In the genomic region with DNA sequence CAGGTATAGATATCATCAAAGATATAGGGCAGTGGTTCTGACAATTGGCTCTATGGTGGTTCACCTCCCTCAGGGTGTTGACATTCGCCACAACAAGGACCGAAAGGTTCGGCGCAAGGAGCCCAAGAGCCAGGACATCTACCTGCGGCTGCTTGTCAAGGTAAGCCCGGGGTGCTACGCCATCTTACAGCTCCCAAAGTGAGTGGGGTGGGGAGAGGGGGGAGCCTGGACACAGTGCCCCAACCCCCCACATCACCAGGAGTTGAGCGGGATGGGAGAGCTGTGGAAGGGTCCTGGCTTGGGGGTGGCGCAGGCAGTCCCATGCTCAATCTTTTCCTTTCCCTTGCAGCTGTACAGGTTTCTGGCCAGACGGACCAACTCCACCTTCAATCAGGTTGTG, we compare ENCODE assay signal across 9 mouse cellular contexts. TPM values are rescaled to one million over a fixed set of nuclear protein-coding genes. Genes with fewer than 3 reads are reported as not detected.
DNase-seq lines count a peak whose midpoint lies in the region; ATAC-seq and TF ChIP-seq lines count a peak whose summit lies in the region.
"Had no signal": no experiment of that assay in that cellular context is flagged by ENCODE, and none has a peak within 500 bp of the region (broad histone marks: within the 10 kb centered on the region; RNA-seq: fewer than 3 reads in every experiment).

No protein-coding gene starts in this region.

- DNase-seq in CH12.LX (ENCODE audit: extremely low read depth): no peak
- no peak for DNase-seq in forebrain, embryonic 14.5 days (ENCODE audit: low spot score)
- no peak for DNase-seq in liver, embryonic 13.5 days
- no peak for DNase-seq in urinary bladder, postnatal 4 days (ENCODE audit: low spot score in 2 of 2)
- no peak for DNase-seq in c-Kit-positive CD71-positive TER-119-positive erythroid progenitor cells, embryonic 14.5 days (ENCODE audit: low spot score)
- DNase-seq in kidney, postnatal 14 days: no peak
- DNase-seq: cerebellum, postnatal 10 days had no signal

- no peaks in the 10 kb centered on the region for H3K9me3 ChIP-seq in erythroblast, embryonic 14.5 days (ENCODE audit: control insufficient read depth, low read length)
- no peaks in the 10 kb centered on the region for H3K9me3 ChIP-seq in CH12.LX (replicated peaks; ENCODE audit: low read length)
- no peaks in the 10 kb centered on the region for H3K9me3 ChIP-seq in forebrain, embryonic 14.5 days (replicated peaks; ENCODE audit: control insufficient read depth, low read length)
- no peaks in the 10 kb centered on the region for H3K9me3 ChIP-seq in liver, embryonic 13.5 days (replicated peaks)

- peaks cover 55% of the 10 kb centered on the region for H3K4me1 ChIP-seq in erythroblast, embryonic 14.5 days (ENCODE audit: control insufficient read depth)
- H3K4me1 ChIP-seq in CH12.LX (ENCODE audit: control insufficient read depth in 1 of 2, insufficient read depth in 2 of 2): peaks cover 7 to 40% of the 10 kb centered on the region in 2 experiments; a peak in 3 of 4 replicates
- H3K4me1 ChIP-seq in forebrain, embryonic 14.5 days (ENCODE audit: control insufficient read depth, insufficient read depth, low read length): peaks cover 30% of the 10 kb centered on the region
- H3K4me1 ChIP-seq in liver, embryonic 13.5 days (replicated peaks): peaks cover 58% of the 10 kb centered on the region

- dilution Hi-C loops in CH12.LX (cut with MboI; ENCODE audit: extremely low pct_ligation_motif_present, extremely low pct_unique_long_range_greater_than_20kb, low sequenced_read_pairs): no loop called here

- ATAC-seq in erythroblast, adult 5-6 weeks (replicated peaks; ENCODE audit: low FRiP score, poor library complexity, severe bottlenecking): no peak
- no peak for ATAC-seq in forebrain, embryonic 14.5 days
- no peak for ATAC-seq in liver, embryonic 13.5 days (ENCODE audit: low read depth)

- peak overlapping the region; percentile 98 for H3K9ac ChIP-seq in CH12.LX (ENCODE audit: insufficient read depth, low read depth)
- peak overlapping the region; percentile 98 for H3K9ac ChIP-seq in forebrain, embryonic 14.5 days (ENCODE audit: low read length)
- H3K9ac ChIP-seq in liver, embryonic 13.5 days: peak overlapping the region; percentile 96

- TF ChIP-seq RAD21 in CH12.LX (IDR thresholded peaks at IDR 0.05; ENCODE audit: low read depth, low read length): no peak

- peaks cover 56% of the 10 kb centered on the region for H3K36me3 ChIP-seq in erythroblast, embryonic 14.5 days (ENCODE audit: control insufficient read depth)
- peaks cover 51 to 64% of the 10 kb centered on the region in 2 experiments for H3K36me3 ChIP-seq in CH12.LX (replicated peaks in 1 of 2; ENCODE audit: control insufficient read depth in 1 of 2, insufficient read depth in 1 of 2, low read length in 1 of 2)
- H3K36me3 ChIP-seq in forebrain, embryonic 14.5 days (ENCODE audit: control insufficient read depth, insufficient read depth, low read length): peaks cover 52% of the 10 kb centered on the region
- peaks cover 53% of the 10 kb centered on the region for H3K36me3 ChIP-seq in liver, embryonic 13.5 days

- no peak for TF ChIP-seq CTCF in CH12.LX (conservative IDR thresholded peaks at IDR 0.05 in 1 of 2, IDR thresholded peaks at IDR 0.05 in 1 of 2; ENCODE audit: low read depth in 2 of 2, low read length in 2 of 2)

- peaks cover 43% of the 10 kb centered on the region for H3K79me2 ChIP-seq in CH12.LX (replicated peaks; ENCODE audit: control insufficient read depth, extremely low read depth, insufficient read depth, poor library complexity, severe bottlenecking)

- H3K27ac ChIP-seq in CH12.LX (ENCODE audit: insufficient read depth, low read depth): peak overlapping the region; percentile 14; the same call in 1 of the 2 replicates
- H3K27ac ChIP-seq in forebrain, embryonic 14.5 days (ENCODE audit: low read depth, low read length): no peak overlapping the region
- peak overlapping the region; percentile 87 for H3K27ac ChIP-seq in liver, embryonic 13.5 days

- 83% methylated on average over 10 of the region's 10 CpGs for WGBS in forebrain, embryonic 14.5 days
- WGBS in liver, embryonic 13.5 days (ENCODE audit: insufficient replicate concordance): 62% methylated on average over 10 of the region's 10 CpGs

- H3K4me2 ChIP-seq in CH12.LX (ENCODE audit: insufficient read depth, low read depth, poor library complexity, severe bottlenecking): peak overlapping the region; percentile 39
- H3K4me2 ChIP-seq in forebrain, embryonic 14.5 days (ENCODE audit: low read length): peak overlapping the region; percentile 93
- peak overlapping the region; percentile 73 for H3K4me2 ChIP-seq in liver, embryonic 13.5 days

- in situ Hi-C loops in CH12.LX (cut with MboI; ENCODE audit: low pct_ligation_motif_present, low pct_unique_long_range_greater_than_20kb, low sequenced_read_pairs): no loop called here

- H3K27me3 ChIP-seq in erythroblast, embryonic 14.5 days (ENCODE audit: control insufficient read depth): no peaks in the 10 kb centered on the region
- no peaks in the 10 kb centered on the region for H3K27me3 ChIP-seq in CH12.LX (replicated peaks)
- H3K27me3 ChIP-seq in forebrain, embryonic 14.5 days (replicated peaks; ENCODE audit: control insufficient read depth, insufficient read depth, low read length): no peaks in the 10 kb centered on the region
- H3K27me3 ChIP-seq in liver, embryonic 13.5 days: no peaks in the 10 kb centered on the region

- no peak for TF ChIP-seq POLR2A in CH12.LX (IDR thresholded peaks at IDR 0.05; ENCODE audit: low read depth, low read length)

- H3K4me3 ChIP-seq in erythroblast, embryonic 14.5 days (replicated peaks): peak overlapping the region; percentile 83
- peak overlapping the region; percentile 95 to 100 (median 97) for H3K4me3 ChIP-seq in CH12.LX (replicated peaks in 1 of 3; ENCODE audit: low read depth in 2 of 3, low read length in 2 of 3, poor library complexity in 1 of 3)
- peak overlapping the region; percentile 96 for H3K4me3 ChIP-seq in forebrain, embryonic 14.5 days (ENCODE audit: low read depth, low read length)
- H3K4me3 ChIP-seq in liver, embryonic 13.5 days (replicated peaks): peak overlapping the region; percentile 81

- TF ChIP-seq EP300 in CH12.LX (IDR thresholded peaks at IDR 0.05; ENCODE audit: low read length): no peak

TF ChIP-seq in CH12.LX, 34 proteins besides CTCF, POLR2A, EP300 and RAD21:
- peak; percentile 35; the same call in 1 of the 2 replicates for TF ChIP-seq MXI1 (IDR thresholded peaks at IDR 0.05; ENCODE audit: low read depth, low read length)
- TF ChIP-seq ZMIZ1 (IDR thresholded peaks at IDR 0.05; ENCODE audit: low read depth, low read length): 0 out of 2 replicates have a peak, but pooled peaks have one; percentile 15
- TF ChIP-seq ELF1 (IDR thresholded peaks at IDR 0.05; ENCODE audit: low read depth, low read length): no peak

RNA-seq across cellular contexts. Expression of gene Sphk2, which starts 1.4 kb away (rescaled TPM):
- 5.1 and 5.7 TPM in 2 replicates for polyA plus RNA-seq in erythroblast, embryonic 14.5 days (2012)
- total RNA-seq in erythroblast, adult 5-6 weeks (2015; ENCODE audit: low replicate concordance): 4.6 and 7.9 TPM in 2 replicates
- total RNA-seq in erythroblast, adult 5-6 weeks (2017; ENCODE audit: low replicate concordance): 2.1 and 2.6 TPM in 2 replicates
- 16.6 and 19.2 TPM in 2 replicates for total RNA-seq in CH12.LX (2012; rRNA removed)
- total RNA-seq in CH12.LX (2014; rRNA removed): 7.3 and 9.4 TPM in 2 replicates
- polyA plus RNA-seq in CH12.LX (2012; ENCODE audit: insufficient read length, low read depth): 21.8 and 22.4 TPM in 2 replicates
- polyA plus RNA-seq in forebrain, embryonic 14.5 days (2014; fragmentation: Nextera tagmentation; extraction: Ambion mirVana): 16.3 and 19.7 TPM in 2 replicates
- polyA plus RNA-seq in liver, embryonic 13.5 days (2015; fragmentation: Nextera tagmentation; extraction: Ambion mirVana): 11.4 and 11.7 TPM in 2 replicates

RNA-seq across cellular contexts. Expression of gene Fam83e, which starts 1.8 kb away (rescaled TPM):
- polyA plus RNA-seq in erythroblast, embryonic 14.5 days (2012): 0.03 and 0.11 TPM in 2 replicates
- not detected in 2 replicates for total RNA-seq in erythroblast, adult 5-6 weeks (2015; ENCODE audit: low replicate concordance)
- not detected in 2 replicates for total RNA-seq in erythroblast, adult 5-6 weeks (2017; ENCODE audit: low replicate concordance)
- 1.3 and 1.4 TPM in 2 replicates for total RNA-seq in CH12.LX (2012; rRNA removed)
- 0.13 and 0.39 TPM in 2 replicates for total RNA-seq in CH12.LX (2014; rRNA removed)
- 0.40 and 0.74 TPM in 2 replicates for polyA plus RNA-seq in CH12.LX (2012; ENCODE audit: insufficient read length, low read depth)
- polyA plus RNA-seq in forebrain, embryonic 14.5 days (2014; fragmentation: Nextera tagmentation; extraction: Ambion mirVana): 0.11 and 0.15 TPM in 2 replicates
- 0.37 and 0.47 TPM in 2 replicates for polyA plus RNA-seq in liver, embryonic 13.5 days (2015; fragmentation: Nextera tagmentation; extraction: Ambion mirVana)

RNA-seq across cellular contexts. Expression of gene Rpl18, which starts 3.9 kb away (rescaled TPM):
- polyA plus RNA-seq in erythroblast, embryonic 14.5 days (2012): 1,232 and 1,322 TPM in 2 replicates
- 423 and 424 TPM in 2 replicates for total RNA-seq in erythroblast, adult 5-6 weeks (2015; ENCODE audit: low replicate concordance)
- 286 and 289 TPM in 2 replicates for total RNA-seq in erythroblast, adult 5-6 weeks (2017; ENCODE audit: low replicate concordance)
- total RNA-seq in CH12.LX (2012; rRNA removed) (3,614 and 3,766 TPM in 2 replicates), CH12.LX (2014; rRNA removed) (3,153 and 3,204 TPM in 2 replicates)
- polyA plus RNA-seq in CH12.LX (2012; ENCODE audit: insufficient read length, low read depth): 2,393 and 2,438 TPM in 2 replicates
- polyA plus RNA-seq in forebrain, embryonic 14.5 days (2014; fragmentation: Nextera tagmentation; extraction: Ambion mirVana): 727 and 966 TPM in 2 replicates
- 761 and 840 TPM in 2 replicates for polyA plus RNA-seq in liver, embryonic 13.5 days (2015; fragmentation: Nextera tagmentation; extraction: Ambion mirVana)

RNA-seq across cellular contexts. Expression of gene Spaca4, which starts 6.4 kb away (rescaled TPM):
- not detected in 2 replicates for polyA plus RNA-seq in erythroblast, embryonic 14.5 days (2012)
- not detected in 2 replicates for total RNA-seq in erythroblast, adult 5-6 weeks (2015; ENCODE audit: low replicate concordance)
- total RNA-seq in erythroblast, adult 5-6 weeks (2017; ENCODE audit: low replicate concordance): not detected in 2 replicates
- 0.21 TPM in 1 of 2 replicates, not detected in the other for total RNA-seq in CH12.LX (2012; rRNA removed)
- total RNA-seq in CH12.LX (2014; rRNA removed): not detected in 2 replicates
- 0.35 TPM in 1 of 2 replicates, not detected in the other for polyA plus RNA-seq in CH12.LX (2012; ENCODE audit: insufficient read length, low read depth)
- polyA plus RNA-seq in forebrain, embryonic 14.5 days (2014; fragmentation: Nextera tagmentation; extraction: Ambion mirVana): not detected in 2 replicates
- not detected in 2 replicates for polyA plus RNA-seq in liver, embryonic 13.5 days (2015; fragmentation: Nextera tagmentation; extraction: Ambion mirVana)

RNA-seq across cellular contexts. Expression of gene Dbp, which starts 14.3 kb away (rescaled TPM):
- 0.07 TPM in 2 replicates for polyA plus RNA-seq in erythroblast, embryonic 14.5 days (2012)
- 1.5 and 1.9 TPM in 2 replicates for total RNA-seq in erythroblast, adult 5-6 weeks (2015; ENCODE audit: low replicate concordance)
- 0.77 and 2.2 TPM in 2 replicates for total RNA-seq in erythroblast, adult 5-6 weeks (2017; ENCODE audit: low replicate concordance)
- total RNA-seq in CH12.LX (2012; rRNA removed) (7.9 and 8.5 TPM in 2 replicates), CH12.LX (2014; rRNA removed) (11.0 and 12.4 TPM in 2 replicates)
- polyA plus RNA-seq in CH12.LX (2012; ENCODE audit: insufficient read length, low read depth): 7.2 and 10.4 TPM in 2 replicates
- 3.6 and 3.7 TPM in 2 replicates for polyA plus RNA-seq in forebrain, embryonic 14.5 days (2014; fragmentation: Nextera tagmentation; extraction: Ambion mirVana)
- polyA plus RNA-seq in liver, embryonic 13.5 days (2015; fragmentation: Nextera tagmentation; extraction: Ambion mirVana): 0.43 and 0.64 TPM in 2 replicates

Comparison
In these comparisons a context has a peak if more than half of its experiments do, and no peak if none do; other contexts are left out.
1. H3K4me2 ChIP-seq: peak in every context shown above with its lines; median percentile 93 in forebrain, embryonic 14.5 days; 73 in liver, embryonic 13.5 days; 39 in CH12.LX.